Mouse (Mus musculus) lung, embryonic 14.5 days (tissue): ENCODE data around the gene Nsmce4a. TPM values are rescaled to one million over a fixed set of nuclear protein-coding genes. Genes with fewer than 3 reads are reported as not detected.

Experiments used
- ATAC-seq: fragments of 200-750 bp; cut with Nextera tagmentation; 2 replicates; pipeline ENCODE4 v1.8.0; 2017; ENCODE audit warnings: mild to moderate bottlenecking, moderate TSS enrichment, moderate library complexity; ENCODE audit not compliant: insufficient read depth
- DNase-seq: peaks from one replicate; pipeline ENCODE4 v3.0.0-alpha.2; 2015
- H3K27ac ChIP-seq: fragments of 300-500 bp; sonication (generic); 2 replicates; pipeline ENCODE4 v1.5.1; 2014; ENCODE audit warnings: low read depth, mild to moderate bottlenecking, moderate library complexity
- H3K27me3 ChIP-seq: fragments of 300-500 bp; sonication (generic); 2 replicates; pipeline ENCODE4 v1.6.1; 2014; ENCODE audit warnings: low read length, control low read depth; ENCODE audit not compliant: insufficient read depth
- H3K36me3 ChIP-seq: fragments of 300-500 bp; sonication (generic); 2 replicates; pipeline ENCODE4 v1.6.1; 2014; ENCODE audit warnings: control low read depth; ENCODE audit not compliant: insufficient read depth
- H3K4me1 ChIP-seq: fragments of 300-500 bp; sonication (generic); 2 replicates; pipeline ENCODE4 v1.6.1; 2014; ENCODE audit warnings: antibody characterized with exemption, control low read depth; ENCODE audit not compliant: insufficient read depth
- H3K4me2 ChIP-seq: fragments of 300-500 bp; sonication (generic); 2 replicates; pipeline ENCODE4 v1.6.1; 2014; ENCODE audit warnings: mild to moderate bottlenecking
- H3K4me3 ChIP-seq: fragments of 300-500 bp; sonication (generic); 2 replicates; pipeline ENCODE4 v1.5.1; 2014; ENCODE audit warnings: low read depth, low read length
- H3K9ac ChIP-seq: fragments of 300-500 bp; sonication (generic); 2 replicates; pipeline ENCODE4 v1.6.1; 2014
- H3K9me3 ChIP-seq: fragments of 300-500 bp; sonication (generic); 2 replicates; pipeline ENCODE4 v1.6.1; 2016; ENCODE audit warnings: low read depth, low read length, control low read depth
- CTCF ChIP-seq: IDR thresholded peaks from 2 replicates; pipeline ENCODE4 v1.5.1; 2016; ENCODE audit warnings: antibody characterized with exemption, low read depth
- WGBS: fragments of 180-500 bp; shearing (Covaris S2); extraction: QIAGEN DNeasy Blood & Tissue Kit; methylation state at CpG from one replicate; pipeline ENCODE4 v1.1.7; 2014; 5-methylcytosine and 5-hydroxymethylcytosine counted together
- polyA plus RNA-seq: library from polyadenylated mRNA; unstranded; fragments of >200 nt; fragmentation: Nextera tagmentation; extraction: Ambion mirVana; gene quantifications from 2 replicates; pipeline ENCODE4 v1.2.1, GENCODE M21; 2014

The Nsmce4a gene
- polyA plus RNA-seq, 1 experiment from 2014 or later: 192 TPM

DNA sequence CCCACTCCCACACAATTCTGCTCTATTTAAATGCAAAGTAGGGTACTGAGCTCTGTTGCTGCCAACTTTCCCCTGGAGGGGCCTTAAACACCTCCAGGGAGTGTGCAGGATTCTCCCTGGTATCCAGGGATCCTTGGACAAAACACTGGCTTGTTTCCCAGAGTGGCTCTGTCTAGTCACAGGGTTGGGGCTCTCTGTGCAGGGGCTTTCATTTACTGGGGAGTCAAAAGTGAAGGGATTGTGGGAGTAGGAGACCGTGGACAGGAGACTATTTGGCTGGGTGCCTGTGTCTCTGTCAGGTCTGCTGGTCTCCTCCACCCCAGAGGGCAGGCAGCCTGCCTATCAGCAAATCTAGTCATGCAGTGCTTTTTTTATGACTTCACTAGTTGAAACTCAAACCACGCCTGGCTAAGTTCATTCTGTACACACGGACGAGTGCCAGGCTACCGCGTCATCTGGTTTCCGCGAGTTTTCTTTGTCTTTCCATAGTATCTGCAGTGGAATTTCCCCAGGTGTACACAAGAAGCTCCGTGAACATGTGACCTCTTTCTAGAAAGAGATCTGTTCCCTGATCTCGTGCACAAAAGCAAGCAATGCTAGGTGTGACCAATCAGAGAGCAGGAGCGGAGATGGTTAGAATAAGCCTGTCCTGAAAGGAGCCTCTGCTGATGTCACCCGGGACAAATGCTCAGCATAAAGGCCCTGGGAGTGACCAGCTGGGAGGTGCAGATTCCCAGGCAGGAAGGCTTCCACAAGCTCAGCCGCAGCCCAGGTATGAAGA lies 1.5 kb upstream of the Nsmce4a start:
- H3K4me1 ChIP-seq: peaks cover 10% of the 10 kb centered on the region
- H3K4me3 ChIP-seq: no peak overlapping the region
- H3K9ac ChIP-seq: no peak overlapping the region
- DNase-seq (peak; percentile 61), ATAC-seq (peak; percentile 18; the same call in 1 of the 2 replicates)
- no peaks in the 10 kb centered on the region for H3K27me3 ChIP-seq
- peak overlapping the region; percentile 51 for H3K27ac ChIP-seq
- no peak for TF ChIP-seq CTCF
- H3K9me3 ChIP-seq: no peaks in the 10 kb centered on the region
- 39% methylated on average over 13 of the region's 13 CpGs for WGBS
- peak overlapping the region; percentile 29; the same call in 1 of the 2 replicates for H3K4me2 ChIP-seq
- H3K36me3 ChIP-seq: no peaks in the 10 kb centered on the region

DNA sequence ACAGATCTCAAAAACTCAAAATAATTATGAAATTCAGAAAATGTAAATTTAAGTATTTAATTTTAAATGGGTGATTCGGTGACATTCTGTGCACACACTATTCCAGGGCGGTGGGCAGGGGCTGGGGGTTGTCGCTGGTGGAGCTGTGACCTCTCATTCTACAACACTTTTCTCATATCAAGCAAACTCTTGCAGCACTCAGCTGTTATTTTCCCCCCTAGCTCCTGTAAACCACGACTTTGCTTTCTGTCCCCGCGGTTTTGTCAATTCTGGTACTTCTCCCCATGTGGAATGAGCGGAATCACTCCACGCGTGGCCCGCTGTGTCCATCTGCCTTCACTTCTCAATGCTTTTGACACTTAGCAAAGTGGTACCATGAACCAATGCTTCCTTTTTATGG lies 828 bp upstream of the Nsmce4a start:
- DNase-seq: no peak
- Histone ChIP-seq H3K9ac (no peak overlapping the region), H3K4me2 (no peak overlapping the region), H3K27ac (no peak overlapping the region), H3K36me3 (no peaks in the 10 kb centered on the region), H3K9me3 (no peaks in the 10 kb centered on the region), H3K4me1 (peaks cover 10% of the 10 kb centered on the region), H3K4me3 (no peak overlapping the region), H3K27me3 (no peaks in the 10 kb centered on the region)
- WGBS: 90% methylated on average over 10 of the region's 10 CpGs
- no peak for TF ChIP-seq CTCF
- ATAC-seq: no peak

DNA sequence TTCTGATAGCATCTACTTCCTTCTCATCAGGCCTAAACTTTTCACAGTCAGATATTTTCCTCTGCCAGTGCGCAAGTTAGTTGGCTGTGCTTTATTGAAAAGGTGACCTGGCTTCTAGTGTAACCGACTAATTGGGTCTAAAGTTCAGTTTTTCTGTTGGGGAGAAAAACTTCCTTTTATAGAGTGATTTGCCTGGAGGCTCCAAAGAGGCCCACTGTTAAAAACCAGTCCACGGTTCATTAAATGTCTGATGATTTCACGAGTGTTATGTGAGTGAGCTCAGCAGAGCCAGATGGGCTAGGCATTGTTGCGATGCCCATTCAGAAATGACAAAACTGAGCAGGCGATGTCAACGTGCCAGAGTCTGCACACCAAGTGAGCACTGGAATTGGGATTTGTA lies 2.4 kb downstream of the Nsmce4a start:
- Histone ChIP-seq H3K27me3 (no peaks in the 10 kb centered on the region), H3K4me1 (no peaks in the 10 kb centered on the region), H3K4me2 (no peak overlapping the region), H3K9ac (no peak overlapping the region), H3K27ac (no peak overlapping the region), H3K36me3 (no peaks in the 10 kb centered on the region), H3K4me3 (no peak overlapping the region), H3K9me3 (no peaks in the 10 kb centered on the region)
- no peak for DNase-seq
- TF ChIP-seq CTCF: no peak
- 74% methylated on average over 7 of the region's 7 CpGs for WGBS
- ATAC-seq: no peak

DNA sequence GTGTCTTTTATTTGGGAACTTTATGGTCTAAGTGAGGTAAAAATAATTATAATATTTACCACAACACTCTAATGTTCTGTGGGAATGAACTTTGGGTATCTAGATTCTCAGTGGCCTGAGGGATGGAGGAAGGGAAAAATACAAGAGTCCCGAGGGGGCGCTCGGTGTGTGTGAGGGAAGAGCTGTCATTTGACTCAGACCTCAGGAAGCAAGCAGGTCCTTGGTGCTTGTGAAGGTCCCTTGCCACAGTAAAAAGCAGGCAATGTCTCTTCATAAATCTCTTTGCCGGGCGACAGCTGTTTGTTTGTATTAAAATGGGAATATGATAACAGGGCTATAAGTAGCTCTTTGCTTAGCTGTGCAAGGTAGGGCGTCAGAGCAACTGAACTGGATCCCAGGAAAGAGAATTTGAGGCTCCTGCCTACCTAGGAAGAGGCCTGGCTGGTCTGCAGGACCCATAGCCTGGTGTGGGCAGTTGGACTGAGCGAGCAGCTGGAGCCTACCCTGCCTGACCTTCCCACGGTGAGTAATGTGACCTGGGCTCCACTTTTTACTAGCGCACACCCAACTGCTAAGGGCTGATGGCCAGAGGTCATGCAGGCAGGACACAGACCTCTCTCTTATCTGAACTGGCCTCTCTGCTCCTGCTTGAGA lies 4.0 kb downstream of the Nsmce4a start:
- no peaks in the 10 kb centered on the region for H3K9me3 ChIP-seq
- ATAC-seq: no peak
- H3K27me3 ChIP-seq: no peaks in the 10 kb centered on the region
- no peak overlapping the region for H3K4me3 ChIP-seq
- H3K27ac ChIP-seq: no peak overlapping the region
- TF ChIP-seq CTCF: no peak
- H3K36me3 ChIP-seq: no peaks in the 10 kb centered on the region
- H3K9ac ChIP-seq: no peak overlapping the region
- no peak for DNase-seq
- no peaks in the 10 kb centered on the region for H3K4me1 ChIP-seq
- 21% methylated on average over 9 of the region's 9 CpGs for WGBS
- no peak overlapping the region for H3K4me2 ChIP-seq

DNA sequence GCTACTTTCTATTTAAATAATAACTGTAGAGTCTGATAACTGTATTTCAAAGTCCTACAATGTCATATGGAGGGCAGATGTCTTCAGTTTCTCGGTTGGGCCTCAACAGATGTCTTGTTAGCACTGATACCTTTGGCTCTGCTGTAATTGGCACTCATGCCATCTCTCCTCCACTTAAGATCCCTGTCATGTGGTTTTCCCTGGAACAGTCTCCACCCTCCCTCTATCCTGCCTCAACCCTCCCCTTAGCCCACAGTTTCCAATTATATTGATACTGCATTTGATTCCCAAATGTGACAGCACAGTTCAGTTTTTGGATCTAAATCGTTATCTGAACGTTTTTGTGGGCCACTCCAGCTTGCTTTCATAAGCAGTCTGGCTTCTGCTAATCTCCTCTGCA lies 8.3 kb downstream of the Nsmce4a start:
- H3K36me3 ChIP-seq: no peaks in the 10 kb centered on the region
- H3K4me1 ChIP-seq: no peaks in the 10 kb centered on the region
- H3K9me3 ChIP-seq: no peaks in the 10 kb centered on the region
- H3K27ac ChIP-seq: no peak overlapping the region
- DNase-seq (no peak), ATAC-seq (no peak)
- H3K4me2 ChIP-seq: no peak overlapping the region
- no peak for TF ChIP-seq CTCF
- WGBS: 67% methylated on average over 3 of the region's 3 CpGs
- H3K9ac ChIP-seq: no peak overlapping the region
- H3K27me3 ChIP-seq: no peaks in the 10 kb centered on the region
- H3K4me3 ChIP-seq: no peak overlapping the region

DNA sequence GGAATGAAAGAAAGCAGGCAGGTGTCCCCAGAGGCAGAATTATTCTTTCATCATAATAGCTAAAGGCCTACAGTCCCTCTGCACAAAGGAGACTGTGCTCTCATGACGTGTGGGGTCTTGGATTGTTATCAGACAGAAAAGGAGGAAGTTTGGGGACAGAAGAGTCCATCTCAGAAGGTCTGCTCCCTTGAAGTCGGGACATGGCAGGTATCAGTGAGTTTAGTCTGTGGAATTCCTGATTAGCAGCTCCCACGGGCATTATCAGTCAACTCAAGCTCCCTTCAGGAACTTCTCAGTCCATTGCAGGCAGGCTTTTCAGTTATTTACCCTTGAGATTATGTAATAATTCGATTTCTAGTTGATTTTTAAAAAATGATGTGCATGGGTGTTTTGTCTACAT lies 9.0 kb downstream of the Nsmce4a start:
- TF ChIP-seq CTCF: no peak
- no peak overlapping the region for H3K9ac ChIP-seq
- H3K27me3 ChIP-seq: no peaks in the 10 kb centered on the region
- no peaks in the 10 kb centered on the region for H3K36me3 ChIP-seq
- DNase-seq (no peak), ATAC-seq (no peak)
- H3K4me1 ChIP-seq: no peaks in the 10 kb centered on the region
- 52% methylated on average over 4 of the region's 4 CpGs for WGBS
- no peaks in the 10 kb centered on the region for H3K9me3 ChIP-seq
- H3K4me2 ChIP-seq: no peak overlapping the region
- H3K27ac ChIP-seq: no peak overlapping the region
- H3K4me3 ChIP-seq: no peak overlapping the region

DNA sequence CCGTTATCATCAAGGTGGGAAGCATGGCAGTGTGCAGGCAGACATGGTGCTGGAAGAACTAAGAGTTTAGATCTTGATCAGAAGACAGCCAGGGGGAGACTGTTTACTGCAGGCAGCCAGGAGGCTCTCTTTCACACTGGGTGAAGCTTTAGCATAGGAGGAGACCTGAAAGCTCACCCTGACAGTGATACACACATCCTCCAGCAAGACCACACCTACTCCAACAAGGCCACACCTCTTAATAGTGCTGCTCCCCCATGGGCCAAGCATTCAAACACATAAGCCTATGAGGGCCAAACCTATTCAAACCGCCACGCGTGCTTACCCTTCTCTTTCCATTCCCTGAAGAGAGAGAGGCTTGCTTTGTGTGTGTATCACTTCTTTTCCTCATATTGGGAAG lies 9.6 kb downstream of the Nsmce4a start:
- Histone ChIP-seq H3K4me2 (no peak overlapping the region), H3K9ac (no peak overlapping the region), H3K27ac (no peak overlapping the region), H3K27me3 (no peaks in the 10 kb centered on the region), H3K4me1 (no peaks in the 10 kb centered on the region), H3K9me3 (no peaks in the 10 kb centered on the region), H3K36me3 (no peaks in the 10 kb centered on the region), H3K4me3 (no peak overlapping the region)
- ATAC-seq (no peak), DNase-seq (no peak)
- WGBS: 84% methylated on average over 4 of the region's 4 CpGs
- TF ChIP-seq CTCF: no peak
